Mouse (Mus musculus) ES-E14 (cell line): ENCODE data around the gene Fam83e. TPM values are rescaled to one million over a fixed set of nuclear protein-coding genes. Genes with fewer than 3 reads are reported as not detected.

Experiments used
- DNase-seq: peaks from one replicate; pipeline ENCODE4 v3.0.0-alpha.2; 2013; ENCODE audit warnings: low read depth, low spot score
- H3K27ac ChIP-seq: 2 replicates; pipeline ENCODE4 v1.5.1; 2012; ENCODE audit warnings: low read depth, mild to moderate bottlenecking, low read length, moderate library complexity, mixed read lengths; ENCODE audit not compliant: poor library complexity, insufficient read depth, severe bottlenecking
- H3K36me3 ChIP-seq: 2 replicates; pipeline ENCODE4 v1.6.1; 2012; ENCODE audit warnings: mild to moderate bottlenecking, low read length, moderate library complexity, mixed read lengths; ENCODE audit not compliant: control insufficient read depth, poor library complexity, insufficient read depth, severe bottlenecking
- H3K4me1 ChIP-seq, 2 experiments: fragments of 150-350 bp in 1 of 2; sonication (generic) in 1 of 2; 2 replicates each; pipeline ENCODE4 v1.6.1; 2012; ENCODE audit warnings: low read length in 2 of 2, mild to moderate bottlenecking in 1 of 2, mixed read lengths in 1 of 2; ENCODE audit not compliant: control insufficient read depth in 2 of 2, insufficient read depth in 2 of 2, poor library complexity in 1 of 2
- H3K4me3 ChIP-seq, 2 experiments: fragments of 150-350 bp in 1 of 2; sonication (generic) in 1 of 2; 2 replicates each; pipeline ENCODE4 v1.5.1; 2012; ENCODE audit warnings: low read length in 2 of 2, low read depth in 1 of 2, mild to moderate bottlenecking in 1 of 2, mixed read lengths in 1 of 2; ENCODE audit not compliant: insufficient read depth in 1 of 2, poor library complexity in 1 of 2, severe bottlenecking in 1 of 2
- H3K9ac ChIP-seq: 2 replicates; pipeline ENCODE4 v1.6.1; 2012; ENCODE audit warnings: low read depth, mild to moderate bottlenecking, low read length, mixed read lengths; ENCODE audit not compliant: poor library complexity, insufficient read depth, severe bottlenecking
- H3K9me3 ChIP-seq: fragments of 150-350 bp; sonication (generic); 2 replicates; pipeline ENCODE4 v1.6.1; 2012; ENCODE audit warnings: low read depth, mild to moderate bottlenecking, low read length; ENCODE audit not compliant: control insufficient read depth, insufficient read depth
- CHD2 ChIP-seq: IDR thresholded peaks from 2 replicates; pipeline ENCODE4 v1.6.1; 2014; ENCODE audit warnings: mild to moderate bottlenecking, low read depth, low read length, inconsistent platforms
- HCFC1 ChIP-seq: IDR thresholded peaks from 2 replicates; pipeline ENCODE4 v1.6.1; 2012; ENCODE audit warnings: low read length, inconsistent platforms, borderline replicate concordance; ENCODE audit not compliant: insufficient read depth
- MAFK ChIP-seq: IDR thresholded peaks from 2 replicates; pipeline ENCODE4 v1.6.1; 2014; ENCODE audit warnings: mild to moderate bottlenecking, low read depth, low read length, inconsistent platforms; ENCODE audit not compliant: insufficient read depth
- ZC3H11A ChIP-seq: IDR thresholded peaks from 2 replicates; pipeline ENCODE4 v1.6.1; 2012; ENCODE audit warnings: low read depth, mild to moderate bottlenecking, inconsistent platforms, low read length, borderline replicate concordance
- ZNF384 ChIP-seq: IDR thresholded peaks from 2 replicates; pipeline ENCODE4 v1.6.1; 2012; ENCODE audit warnings: low read depth, low read length, inconsistent platforms
- in situ Hi-C, 2 experiments: fragments of 600-800 bp; cut with MboI; formaldehyde crosslinking; loops; one replicate each; pipeline ENCODE4 v1.15.1; 2025; ENCODE audit warnings: low sequenced_read_pairs in 2 of 2, inconsistent platforms in 1 of 2; ENCODE audit not compliant: unreplicated experiment in 2 of 2
- total RNA-seq: library from RNA; depleted of rRNA; stranded (reverse); fragments of 300-350 nt; gene quantifications from 2 replicates; pipeline ENCODE4 v1.2.3, GENCODE M21; 2012

The Fam83e gene
- total RNA-seq, 1 experiment, result 6.1 TPM

DNA sequence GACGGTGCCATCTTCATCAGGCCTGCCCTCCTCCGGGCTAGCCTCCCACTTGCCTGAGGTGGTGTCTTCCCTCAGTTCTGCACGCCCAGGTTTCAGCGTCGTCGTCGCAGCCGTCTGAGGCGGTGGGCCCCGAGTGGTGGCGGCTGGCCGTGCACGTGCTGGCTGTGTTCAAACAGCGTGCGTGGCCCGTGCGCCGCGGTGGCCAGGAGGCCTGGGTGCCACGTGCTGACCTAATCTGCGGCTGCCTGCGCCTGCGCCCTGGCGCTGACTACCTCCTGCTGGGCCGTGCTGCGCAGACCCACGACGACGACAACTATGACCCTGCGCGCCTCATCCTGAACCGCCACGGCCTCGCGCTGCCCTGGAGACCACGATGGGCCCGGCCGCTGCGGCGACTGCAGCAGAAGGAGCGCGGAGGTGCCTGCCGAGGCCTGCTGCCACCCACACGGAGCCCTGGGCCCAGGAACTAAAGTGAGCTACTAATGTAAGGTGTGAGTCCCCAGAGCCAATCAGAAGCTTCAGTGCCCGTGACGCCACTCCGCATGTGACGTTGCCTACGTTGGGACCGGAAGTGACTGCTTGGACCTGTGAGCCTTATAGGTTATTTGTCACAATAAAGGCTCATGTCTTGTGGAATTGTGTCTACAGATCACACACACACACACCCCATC lies 27.0 kb upstream of the Fam83e start, which contains the start of gene Sec1:
Gene Sec1, minus strand, starts transcription at position 482 of the 671 bp plus-strand sequence.
- TF ChIP-seq HCFC1, result no peak
- no peak for TF ChIP-seq MAFK
- TF ChIP-seq ZNF384, result no peak
- TF ChIP-seq ZC3H11A, result no peak
- no peak for TF ChIP-seq CHD2
- Histone ChIP-seq H3K36me3 (no peaks in the 10 kb centered on the region), H3K27ac (no peak within 1 kb of the TSS), H3K9ac (peak within 1 kb of the TSS; percentile 16; the same call in 1 of the 2 replicates), H3K4me1 (peaks cover 0 to 21% of the 10 kb centered on the region in 2 experiments; a peak in 1 of 4 replicates), H3K4me3 (peak within 1 kb of the TSS in 1 of 2 experiments; percentile 42; a peak in 1 of 4 replicates), H3K9me3 (no peaks in the 10 kb centered on the region)
- in situ Hi-C loops, result no loop called here
- DNase-seq, result no peak

GRCm38 (mm10) chr7:45695098-45695497 lies 25.9 kb upstream of the Fam83e start:
- DNase-seq, result no peak
- no peaks in the 10 kb centered on the region for H3K9me3 ChIP-seq
- in situ Hi-C loops, result no loop called here
- H3K36me3 ChIP-seq, result no peaks in the 10 kb centered on the region
- no peak overlapping the region for H3K27ac ChIP-seq
- H3K4me3 ChIP-seq, result no peak overlapping the region
- TF ChIP-seq CHD2, result no peak
- no peak overlapping the region for H3K9ac ChIP-seq
- H3K4me1 ChIP-seq, result peaks cover 0 to 18% of the 10 kb centered on the region in 2 experiments; a peak in 1 of 4 replicates

GRCm38 (mm10) chr7:45697894-45698293 lies 23.1 kb upstream of the Fam83e start:
- H3K27ac ChIP-seq, result no peak overlapping the region
- TF ChIP-seq ZNF384, result no peak
- no peak for TF ChIP-seq HCFC1
- no peak for TF ChIP-seq CHD2
- no peak for TF ChIP-seq ZC3H11A
- TF ChIP-seq MAFK, result no peak
- no peak for DNase-seq
- in situ Hi-C loops, result no loop called here
- H3K4me1 ChIP-seq, result peaks cover 0 to 11% of the 10 kb centered on the region in 2 experiments; a peak in 1 of 4 replicates
- no peaks in the 10 kb centered on the region for H3K9me3 ChIP-seq
- no peaks in the 10 kb centered on the region for H3K36me3 ChIP-seq
- no peak overlapping the region for H3K9ac ChIP-seq
- no peak overlapping the region for H3K4me3 ChIP-seq

DNA sequence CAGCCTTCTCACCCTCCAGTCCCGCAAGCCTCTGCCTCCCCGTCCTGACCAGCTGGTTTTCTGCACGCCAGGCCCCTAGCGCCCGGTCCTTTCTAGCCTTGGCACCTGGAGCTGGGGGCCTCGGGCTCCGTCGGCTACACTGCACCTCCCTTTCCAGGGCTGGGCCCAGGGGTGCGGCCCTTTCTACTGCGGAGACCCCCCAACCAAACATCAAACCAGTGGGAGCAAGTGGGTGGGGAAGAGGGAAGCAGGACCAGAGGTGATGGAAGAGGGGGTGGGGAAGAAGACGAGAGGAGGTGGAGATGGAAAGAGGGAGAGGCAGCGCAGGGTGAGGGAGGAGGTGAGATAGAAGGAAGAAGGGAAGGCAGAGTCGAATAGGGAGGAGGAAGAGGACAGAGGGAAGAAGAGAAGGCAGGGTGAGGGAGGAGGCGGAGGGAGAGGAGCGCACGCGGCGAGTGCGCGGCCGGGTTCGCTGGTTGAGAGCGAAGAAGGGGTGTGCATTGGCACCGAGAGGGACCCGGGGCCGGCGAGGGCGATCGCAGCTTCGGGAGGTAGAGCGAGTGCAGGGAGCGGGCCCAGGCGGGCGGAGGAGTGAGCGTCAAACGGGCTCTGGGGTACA lies 21.4 kb upstream of the Fam83e start, which contains the start of gene Car11:
Gene Car11, plus strand, starts transcription at position 321 of the 619 bp plus-strand sequence.
- H3K9ac ChIP-seq, result peak within 1 kb of the TSS; percentile 29
- no peak within 1 kb of the TSS for H3K27ac ChIP-seq
- peaks cover 0 to 8% of the 10 kb centered on the region in 2 experiments; a peak in 1 of 4 replicates for H3K4me1 ChIP-seq
- in situ Hi-C loops, result no loop called here
- TF ChIP-seq ZC3H11A, result no peak
- no peak for TF ChIP-seq MAFK
- no peak for TF ChIP-seq CHD2
- no peak for TF ChIP-seq HCFC1
- no peak for TF ChIP-seq ZNF384
- H3K9me3 ChIP-seq, result no peaks in the 10 kb centered on the region
- H3K4me3 ChIP-seq, result peak within 1 kb of the TSS; percentile 53 to 59
- no peak for DNase-seq
- H3K36me3 ChIP-seq, result no peaks in the 10 kb centered on the region
